Mouse (Mus musculus) limb, embryonic 12.5 days (tissue): ENCODE results near the gene Inmt. TPM values are rescaled to one million over a fixed set of nuclear protein-coding genes. Genes with fewer than 3 reads are reported as not detected.
"Not testable (repeated sequence)": the region's sequence is repeated elsewhere in the genome, so short reads cannot be mapped to it uniquely, and the experiment has no call there.

Experiments
- ATAC-seq: fragments of 200-750 bp; cut with Nextera tagmentation; 2 replicates; pipeline ENCODE4 v1.8.0; 2017; ENCODE audit warnings: low read depth, moderate TSS enrichment; ENCODE audit not compliant: insufficient number of reproducible peaks, insufficient read depth, low FRiP score, low TSS enrichment
- H3K27ac ChIP-seq: fragments of 300-500 bp; sonication (generic); 2 replicates; pipeline ENCODE4 v1.5.1; 2016; ENCODE audit warnings: mild to moderate bottlenecking, moderate library complexity
- H3K27me3 ChIP-seq: fragments of 300-500 bp; sonication (generic); 2 replicates; pipeline ENCODE4 v1.6.1; 2016; ENCODE audit warnings: mild to moderate bottlenecking, moderate library complexity
- H3K36me3 ChIP-seq: fragments of 300-500 bp; sonication (generic); 2 replicates; pipeline ENCODE4 v1.6.1; 2016; ENCODE audit warnings: mild to moderate bottlenecking, moderate library complexity
- H3K4me1 ChIP-seq: fragments of 300-500 bp; sonication (generic); replicated peaks from 2 replicates; pipeline ENCODE4 v1.6.1; 2016
- H3K4me2 ChIP-seq: fragments of 300-500 bp; sonication (generic); 2 replicates; pipeline ENCODE4 v1.6.1; 2016; ENCODE audit warnings: mild to moderate bottlenecking, moderate library complexity
- H3K4me3 ChIP-seq: fragments of 300-500 bp; sonication (generic); replicated peaks from 2 replicates; pipeline ENCODE4 v1.5.1; 2016; ENCODE audit warnings: mild to moderate bottlenecking
- H3K9ac ChIP-seq: fragments of 300-500 bp; sonication (generic); replicated peaks from 2 replicates; pipeline ENCODE4 v1.6.1; 2016; ENCODE audit warnings: mild to moderate bottlenecking, moderate library complexity
- H3K9me3 ChIP-seq: fragments of 300-500 bp; sonication (generic); 2 replicates; pipeline ENCODE4 v1.6.1; 2016; ENCODE audit warnings: mild to moderate bottlenecking, moderate library complexity
- WGBS: fragments of 180-500 bp; shearing (Covaris S2); methylation state at CpG from one replicate; pipeline ENCODE4 v1.1.7; 2016; 5-methylcytosine and 5-hydroxymethylcytosine counted together
- polyA plus RNA-seq: library from polyadenylated mRNA; unstranded; fragments of >200 nt; fragmentation: Nextera tagmentation; extraction: Ambion mirVana; gene quantifications from 2 replicates; pipeline ENCODE4 v1.2.1, GENCODE M21; 2016

Inmt gene
- polyA plus RNA-seq, 1 experiment from 2014 or later: not detected

DNA sequence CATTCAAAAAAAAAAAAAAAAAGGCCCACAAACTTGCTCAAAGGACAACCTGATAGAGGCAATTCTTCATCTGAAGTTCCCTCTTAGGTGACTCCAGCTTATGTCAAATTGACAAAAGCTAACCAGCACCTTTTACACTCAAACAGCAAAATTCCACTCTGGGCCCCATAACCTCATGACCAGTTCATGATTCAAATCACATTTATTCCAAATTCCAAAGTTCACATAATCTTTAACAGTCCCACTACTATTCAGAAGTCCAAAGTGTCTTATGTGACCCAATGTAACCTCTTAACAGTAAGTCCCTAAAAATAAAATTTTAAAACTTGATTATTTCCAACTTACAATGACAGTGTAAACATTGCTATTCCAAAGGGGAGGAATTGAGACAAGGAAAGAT lies 14.6 kb upstream of the Inmt start:
- Histone ChIP-seq H3K9ac (no peak overlapping the region), H3K4me3 (no peak overlapping the region), H3K36me3 (no peaks in the 10 kb centered on the region), H3K9me3 (no peaks in the 10 kb centered on the region), H3K27ac (no peak overlapping the region), H3K27me3 (no peaks in the 10 kb centered on the region), H3K4me1 (no peaks in the 10 kb centered on the region), H3K4me2 (no peak overlapping the region)
- no peak for ATAC-seq

DNA sequence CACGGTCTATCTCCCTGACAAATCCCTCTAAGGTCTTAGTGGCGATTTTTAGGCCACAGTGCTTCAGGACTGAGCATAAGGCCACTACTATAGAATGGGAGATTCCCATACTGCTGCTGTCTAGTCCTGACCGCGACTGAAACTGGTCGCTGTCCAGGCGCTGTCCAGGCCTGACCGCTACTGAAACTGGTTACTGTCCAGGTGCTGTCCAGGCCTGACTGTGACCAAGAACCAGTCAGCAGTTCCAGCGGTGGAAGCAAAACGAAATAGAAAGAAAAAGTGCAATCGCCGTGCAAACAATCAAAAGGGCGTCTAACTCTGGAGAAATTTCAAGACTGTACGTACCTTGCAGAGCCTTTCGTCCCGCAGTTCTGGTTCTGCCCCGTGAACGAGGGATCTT lies 13.0 kb upstream of the Inmt start:
- not testable (repeated sequence) for H3K4me3 ChIP-seq, H3K9me3 ChIP-seq, H3K27me3 ChIP-seq, H3K4me1 ChIP-seq, H3K36me3 ChIP-seq, H3K4me2 ChIP-seq, ATAC-seq, H3K9ac ChIP-seq, H3K27ac ChIP-seq
- 97% methylated on average over 17 of the region's 17 CpGs for WGBS

GRCm38 (mm10) chr6:55182655-55183430 lies 8.0 kb upstream of the Inmt start:
- Histone ChIP-seq H3K27ac (no peak overlapping the region), H3K9ac (no peak overlapping the region), H3K4me3 (no peak overlapping the region), H3K4me1 (no peaks in the 10 kb centered on the region), H3K27me3 (no peaks in the 10 kb centered on the region), H3K9me3 (no peaks in the 10 kb centered on the region), H3K4me2 (no peak overlapping the region), H3K36me3 (no peaks in the 10 kb centered on the region)
- no peak for ATAC-seq
- 80% methylated on average over 1 of the region's 1 CpGs for WGBS

GRCm38 (mm10) chr6:55179560-55179959 lies 4.7 kb upstream of the Inmt start:
- Histone ChIP-seq H3K4me2 (no peak overlapping the region), H3K4me1 (peaks cover 9% of the 10 kb centered on the region), H3K36me3 (no peaks in the 10 kb centered on the region), H3K4me3 (no peak overlapping the region), H3K27ac (no peak overlapping the region), H3K9ac (no peak overlapping the region), H3K9me3 (no peaks in the 10 kb centered on the region), H3K27me3 (no peaks in the 10 kb centered on the region)
- WGBS: 86% methylated on average over 7 of the region's 7 CpGs
- ATAC-seq: no peak

GRCm38 (mm10) chr6:55177060-55177732 lies 2.4 kb upstream of the Inmt start:
- 48% methylated on average over 12 of the region's 12 CpGs for WGBS

DNA sequence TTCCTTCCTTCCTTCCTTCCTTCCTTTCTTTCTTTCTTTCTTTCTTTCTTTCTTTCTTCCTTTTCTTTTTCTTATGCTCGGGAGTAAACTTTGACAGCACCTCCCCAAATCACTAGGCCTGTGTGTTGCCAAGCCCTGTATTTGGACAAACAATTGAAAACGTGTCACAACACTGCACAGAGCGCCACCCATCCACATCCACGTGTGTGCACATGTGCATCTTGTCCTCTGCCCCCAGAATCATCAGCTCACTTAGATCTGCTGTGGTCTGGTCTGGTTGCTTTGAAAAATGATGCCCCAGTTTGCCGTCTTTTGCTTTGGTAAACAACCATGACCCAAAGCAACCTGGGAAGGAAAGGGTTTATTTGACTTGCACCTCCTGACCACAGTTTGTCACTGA lies 1.0 kb upstream of the Inmt start:
- Histone ChIP-seq H3K4me1 (peaks cover 11% of the 10 kb centered on the region), H3K36me3 (no peaks in the 10 kb centered on the region), H3K9me3 (no peaks in the 10 kb centered on the region), H3K9ac (no peak overlapping the region), H3K27me3 (no peaks in the 10 kb centered on the region), H3K4me3 (no peak overlapping the region), H3K27ac (no peak overlapping the region), H3K4me2 (no peak overlapping the region)
- WGBS: 48% methylated on average over 5 of the region's 5 CpGs
- ATAC-seq: no peak

More at GRCm38 (mm10) chr6:55177060-55177732, 2.4 kb upstream of the Inmt start:
- Histone ChIP-seq H3K4me3 (no peak overlapping the region), H3K9me3 (no peaks in the 10 kb centered on the region), H3K27ac (no peak overlapping the region), H3K9ac (no peak overlapping the region), H3K4me2 (no peak overlapping the region), H3K36me3 (no peaks in the 10 kb centered on the region), H3K27me3 (no peaks in the 10 kb centered on the region), H3K4me1 (peaks cover 11% of the 10 kb centered on the region)
- ATAC-seq: no peak

DNA sequence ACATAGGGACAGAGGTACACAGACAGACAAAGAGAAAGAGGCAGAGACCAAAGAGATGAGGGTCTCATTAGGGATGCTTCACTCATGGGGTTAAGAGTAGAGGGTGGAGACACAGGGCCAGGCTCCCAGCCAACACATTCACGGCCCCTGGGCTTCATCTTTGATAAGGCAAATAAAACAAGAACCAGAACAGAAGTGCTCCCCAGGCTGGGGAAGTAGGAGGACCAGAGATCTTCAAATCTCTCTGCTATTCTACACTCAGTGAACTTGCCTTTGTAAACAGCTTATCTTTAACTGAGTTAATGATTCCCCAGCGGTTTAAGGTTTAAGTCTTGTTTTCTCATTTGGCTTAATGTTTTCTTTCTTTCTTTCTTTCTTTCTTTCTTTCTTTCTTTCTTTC lies 613 bp upstream of the Inmt start:
- no peaks in the 10 kb centered on the region for H3K9me3 ChIP-seq
- no peak overlapping the region for H3K4me3 ChIP-seq
- no peaks in the 10 kb centered on the region for H3K36me3 ChIP-seq
- no peaks in the 10 kb centered on the region for H3K27me3 ChIP-seq
- H3K4me2 ChIP-seq: no peak overlapping the region
- H3K9ac ChIP-seq: no peak overlapping the region
- H3K27ac ChIP-seq: no peak overlapping the region
- 46% methylated on average over 2 of the region's 2 CpGs for WGBS
- peaks cover 11% of the 10 kb centered on the region for H3K4me1 ChIP-seq
- no peak for ATAC-seq

DNA sequence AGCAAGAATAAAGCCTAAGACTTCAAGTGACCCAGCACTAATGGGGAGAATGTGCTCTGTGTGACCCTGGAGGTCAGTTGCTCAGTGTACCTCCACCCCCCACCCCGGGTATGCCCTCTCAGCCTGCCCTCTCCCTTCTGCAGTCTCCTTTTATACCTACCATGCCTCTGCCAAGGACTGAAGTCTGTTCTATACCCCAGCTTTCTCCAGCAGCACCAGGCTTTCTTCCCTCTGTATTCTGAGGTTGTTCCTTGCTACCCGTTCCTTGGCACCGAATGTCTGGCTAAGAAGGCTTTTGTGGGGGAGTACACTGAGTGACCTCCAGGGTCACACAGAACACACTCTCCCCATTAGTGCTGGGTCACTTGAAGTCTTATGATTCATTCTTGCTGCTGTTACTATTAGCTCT lies 898 bp downstream of the Inmt start:
- peaks cover 11% of the 10 kb centered on the region for H3K4me1 ChIP-seq
- ATAC-seq: no peak
- WGBS: 39% methylated on average over 3 of the region's 3 CpGs
- no peaks in the 10 kb centered on the region for H3K9me3 ChIP-seq
- H3K4me3 ChIP-seq: no peak overlapping the region
- H3K9ac ChIP-seq: no peak overlapping the region
- H3K27me3 ChIP-seq: no peaks in the 10 kb centered on the region
- H3K4me2 ChIP-seq: no peak overlapping the region
- H3K36me3 ChIP-seq: no peaks in the 10 kb centered on the region
- H3K27ac ChIP-seq: no peak overlapping the region

- 68% methylated on average over 10 of the region's 10 CpGs for WGBS
- no peak for ATAC-seq
- H3K9ac ChIP-seq: no peak overlapping the region
- peaks cover 11% of the 10 kb centered on the region for H3K4me1 ChIP-seq
- H3K27me3 ChIP-seq: no peaks in the 10 kb centered on the region
- H3K4me2 ChIP-seq: no peak overlapping the region
- no peak overlapping the region for H3K27ac ChIP-seq
- no peaks in the 10 kb centered on the region for H3K36me3 ChIP-seq
- H3K4me3 ChIP-seq: no peak overlapping the region
- no peaks in the 10 kb centered on the region for H3K9me3 ChIP-seq
These were observed 1.7 kb downstream of the Inmt start for GRCm38 (mm10) chr6:55173171-55173570.

DNA sequence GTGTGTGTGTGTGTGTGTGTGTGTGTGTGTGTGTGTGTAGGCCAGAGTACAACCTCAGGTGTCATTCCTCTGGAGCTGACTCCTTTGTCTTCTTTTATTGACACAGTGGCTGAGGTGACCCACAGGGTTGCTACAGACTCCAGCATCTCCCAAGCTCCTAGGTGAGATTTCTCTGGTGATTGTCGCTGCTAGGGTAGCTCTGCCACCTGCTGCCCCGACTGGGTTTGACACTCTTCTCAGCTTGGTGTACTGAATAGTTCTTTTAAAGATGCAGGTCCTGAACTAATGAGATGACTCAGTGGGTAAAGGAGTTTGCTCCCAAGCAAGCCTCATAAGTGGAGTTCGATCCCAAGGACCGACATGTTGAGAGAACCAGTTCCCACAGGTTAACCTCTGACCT lies 3.2 kb downstream of the Inmt start:
- Histone ChIP-seq H3K36me3 (no peaks in the 10 kb centered on the region), H3K9me3 (no peaks in the 10 kb centered on the region), H3K9ac (no peak overlapping the region), H3K4me3 (no peak overlapping the region), H3K4me2 (no peak overlapping the region), H3K4me1 (peaks cover 11% of the 10 kb centered on the region), H3K27ac (no peak overlapping the region), H3K27me3 (no peaks in the 10 kb centered on the region)
- 59% methylated on average over 4 of the region's 4 CpGs for WGBS
- no peak for ATAC-seq

DNA sequence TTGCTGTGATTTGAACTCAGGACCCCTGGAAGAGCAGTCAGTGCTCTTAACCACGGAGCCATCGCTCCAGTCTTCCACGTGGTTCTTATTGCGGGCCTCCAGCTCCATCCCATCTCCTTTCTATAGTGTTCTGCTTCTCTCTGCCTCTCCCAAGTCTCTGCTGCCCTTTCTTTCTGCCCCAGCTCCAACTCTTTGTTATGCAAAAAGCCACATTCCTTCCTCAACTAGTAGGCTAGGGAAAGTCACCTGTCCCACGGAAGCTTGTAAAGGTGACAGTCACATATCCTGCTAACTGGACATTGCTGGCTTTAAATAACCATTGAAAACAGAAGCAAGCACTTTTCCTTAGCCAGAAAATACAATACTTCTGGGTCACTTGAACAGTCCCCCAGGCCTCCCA lies 5.0 kb downstream of the Inmt start:
- ATAC-seq: no peak
- H3K27me3 ChIP-seq: no peaks in the 10 kb centered on the region
- no peak overlapping the region for H3K9ac ChIP-seq
- 67% methylated on average over 5 of the region's 5 CpGs for WGBS
- no peak overlapping the region for H3K27ac ChIP-seq
- no peaks in the 10 kb centered on the region for H3K36me3 ChIP-seq
- H3K9me3 ChIP-seq: no peaks in the 10 kb centered on the region
- no peak overlapping the region for H3K4me2 ChIP-seq
- H3K4me1 ChIP-seq: peaks cover 5% of the 10 kb centered on the region
- H3K4me3 ChIP-seq: no peak overlapping the region
